Mouse (Mus musculus): Measurements from ENCODE around the gene Togaram2. TPM values are rescaled to one million over a fixed set of nuclear protein-coding genes. Genes with fewer than 3 reads are reported as not detected.

The Togaram2 gene
- polyA plus RNA-seq, 1 experiment from 2014 or later = not detected

DNA sequence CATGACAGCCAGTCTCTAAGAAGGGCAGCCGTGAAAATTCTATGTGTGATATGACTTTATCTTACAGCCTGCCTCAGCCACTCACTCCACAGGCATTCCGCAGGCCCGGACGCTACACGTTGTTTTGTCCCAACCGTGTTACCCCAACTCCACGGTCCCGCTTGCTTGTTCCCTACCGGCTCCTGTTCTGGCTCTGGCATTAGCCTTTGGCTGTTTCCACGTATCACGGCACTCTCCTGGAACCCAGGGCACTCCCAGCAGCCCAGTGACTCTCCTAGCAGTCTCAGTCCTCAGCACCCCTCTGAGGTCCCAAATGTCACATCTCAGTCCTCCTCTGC is 25.5 kb downstream of the Togaram2 start:
- Histone ChIP-seq H3K27me3 (no peaks in the 10 kb centered on the region; the same call in 1 of the 2 replicates), H3K9ac (no peak overlapping the region), H3K9me3 (replicated peaks) (no peaks in the 10 kb centered on the region), H3K27ac (replicated peaks) (no peak overlapping the region), H3K36me3 (replicated peaks) (no peaks in the 10 kb centered on the region), H3K4me1 (replicated peaks) (no peaks in the 10 kb centered on the region), H3K4me3 (replicated peaks) (no peak overlapping the region), H3K4me2 (no peak overlapping the region)
- ATAC-seq (ENCODE audit: insufficient read depth) = no peak
- 79% methylated on average over 11 of the region's 11 CpGs for WGBS (ENCODE audit: insufficient replicate concordance)

DNA sequence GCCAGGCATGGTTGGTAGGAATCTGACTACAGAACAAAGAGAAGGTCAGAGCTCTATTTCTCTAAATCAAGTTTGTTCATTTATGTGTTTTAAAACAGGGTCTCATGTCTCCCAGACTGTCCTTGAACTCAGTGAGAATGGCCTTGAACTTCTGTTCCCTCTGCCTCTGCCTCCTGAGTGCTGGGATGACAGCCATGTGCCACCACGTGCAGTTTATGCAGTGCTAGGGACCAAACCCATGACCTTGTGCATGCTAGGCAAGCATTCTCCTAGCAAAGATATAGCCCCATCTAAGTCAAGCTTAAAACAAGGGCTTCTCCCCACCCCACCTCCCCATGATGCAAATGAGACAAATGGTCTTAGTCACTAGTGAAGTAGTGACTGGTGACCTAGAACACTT is 32.1 kb downstream of the Togaram2 start:
- Histone ChIP-seq H3K4me2 (no peak overlapping the region), H3K9me3 (replicated peaks) (no peaks in the 10 kb centered on the region), H3K4me1 (replicated peaks) (no peaks in the 10 kb centered on the region), H3K27ac (replicated peaks) (no peak overlapping the region), H3K9ac (no peak overlapping the region), H3K4me3 (replicated peaks) (no peak overlapping the region), H3K36me3 (replicated peaks) (no peaks in the 10 kb centered on the region), H3K27me3 (no peaks in the 10 kb centered on the region)
- ATAC-seq (ENCODE audit: insufficient read depth) = no peak
- 50% methylated on average over 1 of the region's 1 CpGs for WGBS (ENCODE audit: insufficient replicate concordance)

DNA sequence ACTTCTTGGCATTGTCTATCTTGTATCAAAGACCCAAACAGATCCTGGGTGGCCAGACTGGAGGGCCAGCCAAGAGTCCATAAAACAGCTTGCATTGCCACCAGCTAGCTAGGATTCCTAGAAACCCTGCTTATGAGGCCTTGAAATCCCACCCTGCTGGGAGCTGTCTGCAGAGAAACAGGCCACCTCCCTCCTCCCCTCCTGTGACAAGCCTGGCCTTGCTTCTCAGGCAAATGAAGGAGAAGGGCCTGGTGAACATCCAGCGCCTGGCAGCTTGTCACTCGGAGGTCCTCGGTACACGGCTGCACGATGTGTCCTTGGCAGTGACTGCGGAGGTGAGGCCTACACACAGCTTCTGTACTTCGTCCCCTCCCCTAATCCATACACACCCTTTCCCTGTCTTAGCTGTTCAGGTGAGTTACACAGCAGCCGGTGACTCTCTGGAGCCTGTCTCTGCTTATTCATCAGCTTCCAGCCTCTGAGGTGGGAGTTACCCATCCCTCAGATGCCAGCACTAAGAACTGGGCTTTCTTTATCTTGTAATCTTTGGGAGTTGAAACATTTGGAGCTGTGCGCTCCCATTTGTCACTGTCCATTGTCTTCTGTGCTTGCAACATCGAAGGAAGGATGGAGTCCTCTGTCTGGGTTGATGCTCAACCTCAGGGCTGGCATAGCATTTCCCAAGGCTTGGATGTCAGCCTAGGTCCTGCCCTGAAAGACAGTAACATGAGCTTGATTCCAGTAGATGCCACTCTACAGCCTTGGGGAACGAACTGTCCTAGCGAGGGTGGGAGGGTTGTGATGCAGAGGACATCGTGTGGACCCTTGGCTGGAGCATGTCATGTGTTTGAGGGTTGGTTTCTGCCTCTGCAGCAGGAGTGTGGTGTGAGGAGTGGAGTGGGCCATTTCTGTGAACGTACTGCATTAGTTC is 32.8 kb downstream of the Togaram2 start:
- no peaks in the 10 kb centered on the region for H3K36me3 ChIP-seq (replicated peaks)
- no peak overlapping the region for H3K4me3 ChIP-seq (replicated peaks)
- no peak overlapping the region for H3K27ac ChIP-seq (replicated peaks)
- no peak overlapping the region for H3K4me2 ChIP-seq
- no peaks in the 10 kb centered on the region for H3K27me3 ChIP-seq
- no peak for ATAC-seq (ENCODE audit: insufficient read depth)
- no peak overlapping the region for H3K9ac ChIP-seq
- WGBS (ENCODE audit: insufficient replicate concordance) = 67% methylated on average over 14 of the region's 14 CpGs
- no peaks in the 10 kb centered on the region for H3K9me3 ChIP-seq (replicated peaks)
- no peaks in the 10 kb centered on the region for H3K4me1 ChIP-seq (replicated peaks)

DNA sequence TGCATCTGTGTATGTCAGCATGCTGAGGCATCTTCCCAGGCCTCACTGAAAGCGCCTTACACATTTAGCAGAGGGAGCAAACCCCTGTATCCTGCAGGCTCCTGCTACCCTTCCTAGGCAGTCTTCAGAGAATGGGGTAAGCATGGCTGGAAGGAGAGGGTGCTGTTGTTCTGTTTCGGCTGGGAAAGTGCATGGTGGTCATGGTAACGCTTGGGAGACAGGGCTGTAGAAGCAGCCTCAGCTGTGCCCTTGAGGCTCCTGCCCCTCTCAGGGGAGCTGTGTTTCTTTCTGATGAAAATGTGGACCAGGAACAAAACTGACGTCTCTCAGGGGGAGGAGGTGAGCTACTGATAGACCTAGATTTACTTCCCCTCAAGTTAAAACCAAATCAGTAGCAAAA is 34.7 kb downstream of the Togaram2 start:
- Histone ChIP-seq H3K27me3 (no peaks in the 10 kb centered on the region), H3K4me3 (replicated peaks) (no peak overlapping the region), H3K4me2 (no peak overlapping the region), H3K36me3 (replicated peaks) (no peaks in the 10 kb centered on the region), H3K27ac (replicated peaks) (no peak overlapping the region), H3K9me3 (replicated peaks) (no peaks in the 10 kb centered on the region), H3K4me1 (replicated peaks) (no peaks in the 10 kb centered on the region), H3K9ac (no peak overlapping the region)
- no peak for ATAC-seq (ENCODE audit: insufficient read depth)
- WGBS (ENCODE audit: insufficient replicate concordance) = 58% methylated on average over 4 of the region's 4 CpGs

DNA sequence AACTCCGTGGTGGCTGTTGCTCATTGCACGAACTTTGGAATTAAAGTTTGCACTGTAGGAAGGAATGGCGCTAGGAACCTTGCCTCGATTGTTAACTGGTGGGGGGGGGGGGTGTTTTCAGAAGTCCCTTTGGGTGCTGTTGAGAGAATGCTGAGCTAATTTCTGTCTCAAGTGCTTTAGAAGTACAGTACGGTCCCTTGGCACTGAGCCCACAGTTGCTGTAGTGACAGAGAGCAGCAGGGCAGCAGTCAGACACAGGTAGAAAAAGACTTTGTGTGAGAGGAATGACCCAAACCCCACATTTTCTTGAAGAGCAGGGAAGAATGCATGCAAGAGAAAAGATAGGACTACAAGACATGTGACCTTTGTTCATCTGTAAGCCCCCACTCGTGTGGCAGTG is 39.2 kb downstream of the Togaram2 start:
- no peaks in the 10 kb centered on the region for H3K4me1 ChIP-seq (replicated peaks)
- no peaks in the 10 kb centered on the region for H3K36me3 ChIP-seq (replicated peaks)
- H3K4me2 ChIP-seq = no peak overlapping the region
- no peak for ATAC-seq (ENCODE audit: insufficient read depth)
- no peaks in the 10 kb centered on the region for H3K9me3 ChIP-seq (replicated peaks)
- H3K27me3 ChIP-seq = no peaks in the 10 kb centered on the region
- 55% methylated on average over 6 of the region's 6 CpGs for WGBS (ENCODE audit: insufficient replicate concordance)
- H3K4me3 ChIP-seq (replicated peaks) = no peak overlapping the region
- no peak overlapping the region for H3K9ac ChIP-seq
- no peak overlapping the region for H3K27ac ChIP-seq (replicated peaks)

DNA sequence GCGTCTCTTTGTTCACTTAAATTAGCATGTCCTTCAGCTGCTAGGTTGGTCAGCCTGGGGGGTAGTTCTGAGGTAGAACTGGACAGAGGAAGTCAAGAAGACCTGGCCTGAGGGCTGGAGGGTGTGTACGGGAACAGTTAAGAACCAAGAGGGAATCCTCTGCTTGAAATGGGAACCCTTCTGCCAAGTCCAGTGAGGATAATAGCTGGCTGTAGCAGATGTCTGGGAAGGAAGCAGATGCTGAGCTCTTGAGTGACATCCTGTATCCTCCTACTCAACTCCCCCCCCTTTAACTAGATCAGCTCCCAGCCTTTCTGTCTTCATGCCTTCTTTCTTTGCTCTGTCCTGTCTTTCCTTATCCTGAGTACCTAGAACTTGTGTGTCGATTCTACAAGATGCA is 42.0 kb downstream of the Togaram2 start:
- WGBS (ENCODE audit: insufficient replicate concordance) = 58% methylated on average over 3 of the region's 3 CpGs
- Histone ChIP-seq H3K27ac (replicated peaks) (no peak overlapping the region), H3K9me3 (replicated peaks) (no peaks in the 10 kb centered on the region), H3K4me3 (replicated peaks) (no peak overlapping the region), H3K4me2 (no peak overlapping the region), H3K27me3 (no peaks in the 10 kb centered on the region), H3K9ac (no peak overlapping the region), H3K4me1 (replicated peaks) (no peaks in the 10 kb centered on the region), H3K36me3 (replicated peaks) (no peaks in the 10 kb centered on the region)
- ATAC-seq (ENCODE audit: insufficient read depth) = no peak

DNA sequence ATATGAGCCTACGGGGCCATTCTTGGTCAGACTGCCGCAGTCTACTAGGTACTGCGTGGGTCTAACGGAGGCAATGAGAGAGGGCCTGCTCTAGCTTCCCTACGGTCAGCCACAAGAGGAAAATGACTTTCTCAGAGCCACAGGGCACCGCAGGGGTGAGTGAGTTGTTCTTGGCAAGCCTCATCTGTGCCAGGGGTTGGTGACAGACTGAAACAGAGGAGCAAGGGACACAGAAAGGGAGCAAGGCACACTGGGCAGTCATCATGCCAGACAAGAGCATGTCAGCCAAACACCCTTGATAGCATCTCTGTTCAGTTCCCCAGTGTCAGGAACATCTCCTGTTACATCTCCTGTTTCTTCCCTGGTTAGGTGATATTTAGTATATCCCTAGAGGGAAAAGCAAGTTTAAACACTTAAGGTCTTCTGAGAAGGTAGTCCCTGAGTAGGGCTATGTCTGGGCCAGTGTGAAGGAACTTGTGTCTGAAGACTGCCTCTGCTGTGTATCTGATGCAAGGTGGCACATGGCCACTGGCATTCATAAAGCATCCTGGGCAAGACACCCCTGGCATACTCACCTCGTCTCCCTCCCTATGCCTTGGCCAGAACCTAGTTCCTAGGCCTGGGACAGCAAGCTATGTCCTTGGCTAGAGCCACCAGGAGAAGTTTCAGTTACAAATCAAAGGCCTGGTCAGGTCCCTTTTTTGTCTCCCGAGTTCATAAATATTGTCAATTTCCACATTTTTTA is 45.0 kb downstream of the Togaram2 start:
- Histone ChIP-seq H3K4me3 (replicated peaks) (no peak overlapping the region), H3K9me3 (replicated peaks) (no peaks in the 10 kb centered on the region), H3K27ac (replicated peaks) (no peak overlapping the region), H3K9ac (no peak overlapping the region), H3K4me1 (replicated peaks) (no peaks in the 10 kb centered on the region), H3K27me3 (no peaks in the 10 kb centered on the region), H3K36me3 (replicated peaks) (no peaks in the 10 kb centered on the region), H3K4me2 (no peak overlapping the region)
- 60% methylated on average over 8 of the region's 8 CpGs for WGBS (ENCODE audit: insufficient replicate concordance)
- ATAC-seq (ENCODE audit: insufficient read depth) = no peak

DNA sequence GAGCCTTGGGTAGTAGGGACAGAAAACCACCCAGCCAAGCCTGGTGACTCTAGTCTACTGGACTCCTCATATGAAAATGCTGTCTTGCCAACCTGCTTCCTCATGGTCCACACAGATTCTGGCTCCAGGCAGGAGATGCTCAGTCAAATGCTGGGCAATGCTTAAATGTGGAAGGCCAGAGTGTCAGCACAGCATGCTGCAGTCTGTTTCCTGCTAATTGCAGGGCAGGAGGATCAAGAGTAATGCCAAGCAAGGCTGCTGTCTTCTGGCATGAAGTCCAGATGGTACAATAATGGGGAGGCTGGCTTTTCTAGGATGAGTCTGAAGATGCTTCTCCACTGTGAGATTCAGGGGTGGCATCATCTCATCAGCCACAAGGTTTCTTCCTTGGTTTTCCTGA is 47.4 kb downstream of the Togaram2 start:
- Histone ChIP-seq H3K4me1 (replicated peaks) (no peaks in the 10 kb centered on the region), H3K36me3 (replicated peaks) (no peaks in the 10 kb centered on the region), H3K4me3 (replicated peaks) (no peak overlapping the region), H3K27me3 (no peaks in the 10 kb centered on the region), H3K27ac (replicated peaks) (no peak overlapping the region), H3K9ac (no peak overlapping the region), H3K4me2 (no peak overlapping the region), H3K9me3 (replicated peaks) (no peaks in the 10 kb centered on the region)
- no peak for ATAC-seq (ENCODE audit: insufficient read depth)

DNA sequence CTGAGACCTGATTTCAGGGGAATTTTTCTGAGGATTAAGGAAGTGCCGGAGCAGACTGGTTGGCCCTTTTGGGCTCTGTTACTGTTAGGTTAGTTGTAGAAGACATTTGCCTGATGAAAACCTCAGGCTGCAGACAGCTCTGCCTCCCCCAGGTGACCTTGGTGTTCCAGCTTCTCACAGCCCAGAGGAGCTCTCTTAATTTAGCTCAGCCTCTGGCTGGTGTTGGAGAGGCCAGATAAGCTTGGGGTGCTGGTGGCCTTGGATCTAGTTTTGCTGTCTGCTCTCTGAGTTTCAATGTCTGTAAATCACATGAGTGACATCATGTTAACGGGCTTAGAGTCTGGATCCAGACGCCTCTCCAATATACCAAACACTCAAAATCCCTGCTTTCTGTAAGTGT is 48.0 kb downstream of the Togaram2 start:
- H3K4me1 ChIP-seq (replicated peaks) = no peaks in the 10 kb centered on the region
- H3K9me3 ChIP-seq (replicated peaks) = no peaks in the 10 kb centered on the region
- no peak overlapping the region for H3K27ac ChIP-seq (replicated peaks)
- H3K4me3 ChIP-seq (replicated peaks) = no peak overlapping the region
- no peak overlapping the region for H3K9ac ChIP-seq
- H3K27me3 ChIP-seq = no peaks in the 10 kb centered on the region
- no peak for ATAC-seq (ENCODE audit: insufficient read depth)
- 44% methylated on average over 3 of the region's 3 CpGs for WGBS (ENCODE audit: insufficient replicate concordance)
- H3K36me3 ChIP-seq (replicated peaks) = no peaks in the 10 kb centered on the region
- no peak overlapping the region for H3K4me2 ChIP-seq

DNA sequence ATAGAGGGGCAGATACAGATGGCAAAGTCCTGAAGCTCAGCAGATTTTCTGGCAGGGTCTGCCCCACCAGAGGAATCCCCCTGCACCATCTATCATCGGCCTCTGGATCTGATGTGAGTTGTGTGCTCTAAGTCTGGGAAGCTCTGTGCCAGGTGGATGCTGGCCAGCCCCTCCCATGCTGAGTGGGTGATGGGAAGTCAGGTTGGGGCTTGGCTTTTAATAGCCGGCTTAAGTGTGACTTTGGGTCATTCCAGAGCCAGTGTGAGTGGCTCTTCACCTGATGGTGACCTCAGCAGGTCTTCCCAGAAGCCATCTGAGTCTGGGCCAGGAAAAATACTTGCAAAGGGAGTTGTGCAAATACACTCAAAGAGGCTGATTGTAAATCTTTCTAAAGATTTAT is 57.6 kb downstream of the Togaram2 start:
- Histone ChIP-seq H3K9me3 (replicated peaks) (no peaks in the 10 kb centered on the region), H3K36me3 (replicated peaks) (no peaks in the 10 kb centered on the region), H3K27ac (replicated peaks) (no peak overlapping the region), H3K4me1 (replicated peaks) (no peaks in the 10 kb centered on the region), H3K4me3 (replicated peaks) (no peak overlapping the region), H3K9ac (no peak overlapping the region), H3K4me2 (no peak overlapping the region), H3K27me3 (no peaks in the 10 kb centered on the region)
- 57% methylated on average over 2 of the region's 2 CpGs for WGBS (ENCODE audit: insufficient replicate concordance)
- ATAC-seq (ENCODE audit: insufficient read depth) = no peak

DNA sequence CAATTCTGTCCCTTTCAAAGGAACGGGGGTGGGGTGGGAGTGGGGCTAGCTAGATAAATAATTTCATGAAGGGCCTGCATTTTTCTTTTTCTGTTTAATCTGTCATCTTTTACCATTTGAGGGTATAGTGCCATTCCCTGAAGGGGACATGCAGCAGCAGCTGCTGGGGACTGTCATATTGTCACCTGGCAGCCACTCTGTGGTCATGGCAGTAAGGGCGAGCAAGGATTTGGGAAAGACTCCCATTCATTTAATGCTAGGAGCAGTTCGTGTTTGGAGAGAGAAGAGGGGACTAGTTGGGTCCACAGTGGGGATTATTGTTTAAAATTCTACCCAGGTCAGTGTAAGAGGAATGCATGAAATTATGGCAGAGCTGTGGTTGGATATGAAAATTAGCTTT is 63.4 kb downstream of the Togaram2 start:
- no peak overlapping the region for H3K9ac ChIP-seq
- H3K4me1 ChIP-seq (replicated peaks) = no peaks in the 10 kb centered on the region
- H3K9me3 ChIP-seq (replicated peaks) = no peaks in the 10 kb centered on the region
- WGBS (ENCODE audit: insufficient replicate concordance) = 31% methylated on average over 3 of the region's 3 CpGs
- no peaks in the 10 kb centered on the region for H3K27me3 ChIP-seq
- no peak overlapping the region for H3K27ac ChIP-seq (replicated peaks)
- H3K36me3 ChIP-seq (replicated peaks) = no peaks in the 10 kb centered on the region
- H3K4me2 ChIP-seq = no peak overlapping the region
- H3K4me3 ChIP-seq (replicated peaks) = no peak overlapping the region
- ATAC-seq (ENCODE audit: insufficient read depth) = no peak

All from liver, embryonic 15.5 days (tissue).